Mouse (Mus musculus): Measurements from ENCODE around the gene Gm17662. TPM values are rescaled to one million over a fixed set of nuclear protein-coding genes. Genes with fewer than 3 reads are reported as not detected.

Gm17662 gene
- not detected for total RNA-seq (2021)
- long read RNA-seq, experiment 1 = 0 reads
- long read RNA-seq, experiment 2 = 0 reads

- no peak for DNase-seq (ENCODE audit: low spot score in 2 of 2)
Observed at GRCm38 (mm10) chr4:104857029-104857428, at the start of gene Gm17662. Gene Gm17662, plus strand, starts transcription at chr4:104857329.

- DNase-seq (ENCODE audit: low spot score in 2 of 2) = no peak
Observed at GRCm38 (mm10) chr4:104810710-104811286, 46.3 kb upstream of the Gm17662 start.

- DNase-seq (ENCODE audit: low spot score in 2 of 2) = no peak
Observed at GRCm38 (mm10) chr4:104813617-104814016, 43.5 kb upstream of the Gm17662 start.

- no peak for DNase-seq (ENCODE audit: low spot score in 2 of 2)
Observed at GRCm38 (mm10) chr4:104816519-104817232, 40.5 kb upstream of the Gm17662 start.

- no peak for DNase-seq (ENCODE audit: low spot score in 2 of 2)
Observed at GRCm38 (mm10) chr4:104817509-104817908, 39.6 kb upstream of the Gm17662 start.

GRCm38 (mm10) chr4:104818986-104819385 lies 38.1 kb upstream of the Gm17662 start:
- DNase-seq (ENCODE audit: low spot score in 2 of 2) = no peak

GRCm38 (mm10) chr4:104819891-104820290 lies 37.2 kb upstream of the Gm17662 start:
- no peak for DNase-seq (ENCODE audit: low spot score in 2 of 2)

- no peak for DNase-seq (ENCODE audit: low spot score in 2 of 2)
Observed at GRCm38 (mm10) chr4:104823597-104824101, 33.5 kb upstream of the Gm17662 start.

GRCm38 (mm10) chr4:104824381-104825077 lies 32.6 kb upstream of the Gm17662 start:
- no peak for DNase-seq (ENCODE audit: low spot score in 2 of 2)

- DNase-seq (ENCODE audit: low spot score in 2 of 2) = peak in 1 of 2 experiments; percentile 22
Observed at GRCm38 (mm10) chr4:104828939-104829338, 28.2 kb upstream of the Gm17662 start.

- peak; percentile 11 to 53 for DNase-seq (ENCODE audit: low spot score in 2 of 2)
Observed at GRCm38 (mm10) chr4:104835096-104835495, 22.0 kb upstream of the Gm17662 start.

GRCm38 (mm10) chr4:104838342-104838741 lies 18.8 kb upstream of the Gm17662 start:
- DNase-seq (ENCODE audit: low spot score in 2 of 2) = no peak

GRCm38 (mm10) chr4:104842204-104842603 lies 14.9 kb upstream of the Gm17662 start:
- no peak for DNase-seq (ENCODE audit: low spot score in 2 of 2)

- no peak for DNase-seq (ENCODE audit: low spot score in 2 of 2)
Observed at GRCm38 (mm10) chr4:104843546-104843945, 13.6 kb upstream of the Gm17662 start.

- DNase-seq (ENCODE audit: low spot score in 2 of 2) = no peak
Observed at GRCm38 (mm10) chr4:104855216-104855615, 1.9 kb upstream of the Gm17662 start.

- DNase-seq (ENCODE audit: low spot score in 2 of 2) = no peak
Observed at GRCm38 (mm10) chr4:104857823-104858222, 694 bp downstream of the Gm17662 start.

- no peak for DNase-seq (ENCODE audit: low spot score in 2 of 2)
Observed at GRCm38 (mm10) chr4:104861241-104861640, 4.1 kb downstream of the Gm17662 start.

- DNase-seq (ENCODE audit: low spot score in 2 of 2) = no peak
Observed at GRCm38 (mm10) chr4:104864397-104864796, 7.3 kb downstream of the Gm17662 start.

- DNase-seq (ENCODE audit: low spot score in 2 of 2) = no peak
Observed at GRCm38 (mm10) chr4:104869581-104869980, 12.5 kb downstream of the Gm17662 start.

GRCm38 (mm10) chr4:104870196-104870595 lies 13.1 kb downstream of the Gm17662 start:
- no peak for DNase-seq (ENCODE audit: low spot score in 2 of 2)

- no peak for DNase-seq (ENCODE audit: low spot score in 2 of 2)
Observed at GRCm38 (mm10) chr4:104875832-104876231, 18.7 kb downstream of the Gm17662 start.

- no peak for DNase-seq (ENCODE audit: low spot score in 2 of 2)
Observed at GRCm38 (mm10) chr4:104876323-104876722, 19.2 kb downstream of the Gm17662 start, which contains the start of gene C8a. Gene C8a, minus strand, starts transcription at chr4:104876398.

Data from layer of hippocampus, postnatal 14 days (tissue).